Mouse (Mus musculus): ENCODE data around the gene Setmar.

DNA sequence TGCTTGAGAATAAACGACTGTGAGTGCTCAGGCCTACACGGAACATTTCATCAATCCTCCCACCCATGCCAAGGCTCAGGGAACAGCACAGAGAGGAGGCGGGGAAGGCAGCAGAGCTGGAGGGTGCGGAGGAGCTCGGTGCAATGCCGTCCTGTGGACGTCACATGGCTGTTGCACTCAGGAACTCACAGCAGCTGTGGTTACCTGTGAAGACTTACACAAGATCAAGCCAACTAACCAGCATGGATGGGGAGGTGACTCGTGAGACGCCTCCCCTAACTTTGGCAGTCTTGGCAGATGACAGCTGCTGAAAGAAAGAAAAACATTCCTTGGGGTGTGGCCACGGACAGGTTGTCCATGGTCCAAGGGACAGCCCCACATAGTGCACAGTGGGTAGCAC is 9.8 kb downstream of the Setmar start:
- no peak for TF ChIP-seq CHD2 (IDR thresholded peaks at IDR 0.05; ENCODE audit: low read length)
- no peak for TF ChIP-seq MYB (IDR thresholded peaks at IDR 0.05; ENCODE audit: low read depth, low read length)
- TF ChIP-seq TAL1 (IDR thresholded peaks at IDR 0.05; ENCODE audit: low read length), result no peak
- TF ChIP-seq POLR2A (IDR thresholded peaks at IDR 0.05; ENCODE audit: control insufficient read depth in 1 of 2, insufficient read depth in 1 of 2, low read depth in 1 of 2, low read length in 2 of 2, poor library complexity in 1 of 2), result no peak
- no peak for TF ChIP-seq MAX (IDR thresholded peaks at IDR 0.05; ENCODE audit: low read length)
- no peak for TF ChIP-seq SMC3 (IDR thresholded peaks at IDR 0.05; ENCODE audit: low read depth, low read length)
- no peak for TF ChIP-seq EP300 (IDR thresholded peaks at IDR 0.05; ENCODE audit: low read depth in 1 of 2, low read length in 2 of 2)
- no peak for TF ChIP-seq CTCF (IDR thresholded peaks at IDR 0.05 in 2 of 3, conservative IDR thresholded peaks at IDR 0.05 in 1 of 3; ENCODE audit: control insufficient read depth in 1 of 3, insufficient read depth in 1 of 3, low read depth in 2 of 3, low read length in 3 of 3, poor library complexity in 1 of 3, severe bottlenecking in 1 of 3)
- no peak for TF ChIP-seq MAZ (IDR thresholded peaks at IDR 0.05; ENCODE audit: low read depth, low read length)
- no peak for TF ChIP-seq HCFC1 (IDR thresholded peaks at IDR 0.05; ENCODE audit: low read depth, low read length)

All from MEL (cell line).